Mouse (Mus musculus) layer of hippocampus, postnatal 10 days (tissue): ENCODE results near the gene Prr36. TPM values are rescaled to one million over a fixed set of nuclear protein-coding genes. Genes with fewer than 3 reads are reported as not detected.

Experiments
- total RNA-seq, 2 experiments: library from RNA; stranded (reverse); gene quantifications; 2 replicates each; pipeline ENCODE4 v1.2.3; 2021

Gene Prr36
- total RNA-seq, 2 experiments from 2014 or later = 57.1 to 59.4 TPM

Other genes starting within 250 kb of the Prr36 start
- under 1 TPM in 1 of 2 experiments, not detected in 1; 0.23 TPM for gene Cd209f, start 111.6 kb downstream of the Prr36 start, total RNA-seq
- gene Cd209g, start 83.4 kb downstream of the Prr36 start, total RNA-seq = not detected
- gene Evi5l, start 50.9 kb downstream of the Prr36 start, total RNA-seq = 100 to 1,000 TPM; 137 TPM
- gene Lrrc8e, start 9.4 kb upstream of the Prr36 start, total RNA-seq = not detected
- gene Map2k7, start 21.3 kb upstream of the Prr36 start, total RNA-seq = 10 to 100 TPM; 66.4 to 69.8 TPM
- under 1 TPM in 1 of 2 experiments, not detected in 1; 0.73 TPM for gene Gm49320, start 21.4 kb upstream of the Prr36 start, total RNA-seq
- 1 to 10 TPM; 8.3 to 9.8 TPM for gene Tgfbr3l, start 30.8 kb upstream of the Prr36 start, total RNA-seq
- gene Snapc2, start 35.6 kb upstream of the Prr36 start, total RNA-seq = 10 to 100 TPM; 27.1 to 31.2 TPM
- 100 to 1,000 TPM; 450 to 459 TPM for gene Ctxn1, start 41.8 kb upstream of the Prr36 start, total RNA-seq
- 10 to 100 TPM; 70.8 to 77.2 TPM for gene Timm44, start 58.5 kb upstream of the Prr36 start, total RNA-seq
- gene Ccl25, start 107.8 kb upstream of the Prr36 start, total RNA-seq = 10 to 100 TPM; 23.0 to 24.1 TPM
- gene Elavl1, start 108.0 kb upstream of the Prr36 start, total RNA-seq = 10 to 100 TPM; 65.5 to 75.7 TPM